Mouse (Mus musculus) left cerebral cortex, postnatal 36 days (tissue): ENCODE measurements at regions not wholly inside any gene's neighbourhood (a gene's known extent, or its start where the extent isn't known, plus 50 kb on each side); places are given as distances from the start of the nearest gene placed in this dataset.
A peak's percentile ranks its signal among the peaks of the same experiment; 100 is the strongest.

ENCODE experiments used
- DNase-seq, 2 experiments: peaks; one replicate each; pipeline ENCODE4 v3.0.0; 2021 to 2022; ENCODE audit warnings: low spot score in 2 of 2, mixed read lengths in 1 of 2
- intact Hi-C: fragments of 180-260 bp; cut with DNase I; formaldehyde crosslinking; loops from one replicate; pipeline ENCODE4 v1.15.1; 2025

DNA sequence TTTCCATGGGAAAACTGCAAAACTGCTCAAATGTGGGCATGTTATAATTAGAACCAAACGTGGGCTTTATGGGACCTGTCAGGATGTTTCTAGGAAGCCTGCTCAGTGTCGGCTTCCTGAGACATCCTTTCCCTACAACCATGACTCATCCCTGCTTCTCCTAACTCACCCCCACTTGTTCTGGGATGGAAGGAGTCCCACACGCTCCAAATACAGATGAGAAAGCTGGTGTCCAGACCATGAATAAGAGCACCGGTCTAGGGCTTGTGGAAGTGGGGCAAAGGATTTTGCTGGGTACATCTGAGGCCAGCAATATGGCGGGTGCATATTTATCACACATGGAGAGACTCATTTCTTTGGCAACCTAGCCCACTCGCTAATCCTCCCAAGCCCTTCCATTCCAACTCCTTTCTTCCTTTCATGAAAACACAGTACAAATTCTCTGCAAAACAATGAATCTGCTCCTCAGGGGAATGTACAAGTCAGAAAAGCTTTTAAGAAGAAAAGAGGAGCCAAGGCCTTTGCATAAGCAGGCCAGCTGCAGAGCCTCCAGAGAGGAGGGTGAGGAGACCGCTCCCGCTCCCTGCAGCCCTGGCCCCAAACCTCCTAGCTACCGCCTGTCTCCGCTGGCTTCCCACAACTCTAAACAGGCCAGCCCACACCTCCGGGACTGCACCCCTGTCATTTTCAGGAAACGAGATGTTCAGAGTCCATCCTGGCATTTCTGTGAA, 103.1 kb upstream of the Spred1 start:
- intact Hi-C loops, result loop anchor here (2.0 to 5.0 kb wide), 3 partner anchors 41 to 103 kb away; partner anchors contain the start of gene Spred1
- peak; percentile 56 to 73 for DNase-seq

GRCm38 (mm10) chr2:117018917-117019538, 102.1 kb upstream of the Spred1 start:
- intact Hi-C loops, result loop anchor here (2.0 to 5.0 kb wide), 3 partner anchors 42 to 104 kb away; partner anchors contain the start of gene Spred1
- DNase-seq, result peak; percentile 16 to 22

DNA sequence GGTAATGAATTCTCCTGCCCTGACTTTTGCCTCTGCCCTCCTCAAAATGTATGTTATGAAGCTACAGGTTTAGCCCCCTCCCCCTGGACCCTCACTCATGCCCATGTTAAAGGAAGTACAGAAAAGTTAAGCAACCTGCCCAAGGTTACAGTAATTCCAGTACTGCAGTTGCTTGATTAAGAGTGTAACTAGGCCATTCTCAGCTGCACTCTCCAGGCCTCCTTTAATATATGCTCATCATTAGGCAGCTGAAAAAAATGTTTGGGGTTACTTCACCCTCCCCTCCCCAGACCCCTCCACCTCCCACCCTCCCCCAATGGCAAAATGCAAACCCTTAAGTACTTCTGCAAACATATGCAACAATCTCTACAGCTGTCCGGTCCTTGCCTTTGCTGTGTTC, 101.6 kb upstream of the Spred1 start:
- DNase-seq, result no peak
- intact Hi-C loops, result loop anchor here (2.0 to 5.0 kb wide), 3 partner anchors 42 to 105 kb away; partner anchors contain the start of gene Spred1

DNA sequence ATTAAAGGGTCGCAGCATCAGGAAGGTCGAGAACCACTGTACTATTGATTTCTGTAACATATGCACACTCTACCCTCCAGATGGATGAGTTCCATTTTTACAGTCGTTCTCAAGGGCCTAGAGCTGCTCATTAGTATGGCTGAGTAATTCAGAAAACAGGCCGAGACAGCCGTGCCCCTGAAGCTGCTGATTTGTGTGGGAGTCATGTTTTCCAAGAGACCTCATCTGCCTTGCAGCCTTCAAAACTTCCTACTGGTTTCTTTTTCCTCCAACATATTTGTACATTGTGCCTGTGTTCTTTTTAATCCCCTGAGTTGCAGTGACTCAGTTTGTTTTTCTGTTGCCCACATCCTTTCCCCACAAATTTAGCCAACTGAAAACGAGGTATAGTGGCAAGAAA, 99.4 kb upstream of the Spred1 start:
- intact Hi-C loops, result no loop called here

DNA sequence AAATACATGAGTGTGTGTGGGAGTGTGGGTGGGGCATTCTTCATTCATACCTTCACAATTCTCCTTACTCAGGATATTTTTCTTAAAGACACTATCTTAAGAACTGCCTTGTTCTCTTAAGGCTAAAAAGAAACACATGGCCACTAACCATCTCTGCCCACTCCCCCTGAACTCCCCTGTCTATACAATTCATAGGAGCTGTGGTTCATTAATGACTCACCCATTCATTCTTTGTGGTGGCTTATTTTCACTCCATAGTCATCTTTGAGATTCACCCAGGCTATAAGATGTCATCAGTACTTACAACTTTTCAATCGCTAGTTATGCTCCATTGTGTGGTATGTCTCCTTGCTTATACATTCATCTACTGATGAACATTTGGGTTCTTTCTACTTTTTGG, 97.7 kb upstream of the Spred1 start:
- no peak for DNase-seq
- intact Hi-C loops, result no loop called here

More for the DNA sequence above, 99.4 kb upstream of the Spred1 start:
- no peak for DNase-seq

DNA sequence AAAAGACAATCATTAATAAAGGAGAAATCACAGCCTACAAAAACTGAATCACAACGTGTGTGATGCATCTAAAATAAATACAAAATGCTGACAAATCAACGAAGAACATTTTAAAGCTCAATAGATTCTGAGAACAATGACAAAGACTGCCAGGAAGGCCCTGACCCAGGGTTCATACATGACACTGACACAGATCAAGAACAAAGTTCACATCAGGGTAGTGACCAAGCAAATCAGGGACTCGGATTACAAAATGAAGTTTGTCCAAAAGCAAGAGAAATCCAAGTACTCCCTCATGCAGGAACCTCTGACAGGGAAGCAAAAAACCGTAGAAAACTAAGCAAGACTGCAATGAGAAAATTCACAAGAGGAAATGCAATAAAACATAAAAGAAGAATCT, 94.1 kb upstream of the Spred1 start:
- intact Hi-C loops, result no loop called here
- no peak for DNase-seq

DNA sequence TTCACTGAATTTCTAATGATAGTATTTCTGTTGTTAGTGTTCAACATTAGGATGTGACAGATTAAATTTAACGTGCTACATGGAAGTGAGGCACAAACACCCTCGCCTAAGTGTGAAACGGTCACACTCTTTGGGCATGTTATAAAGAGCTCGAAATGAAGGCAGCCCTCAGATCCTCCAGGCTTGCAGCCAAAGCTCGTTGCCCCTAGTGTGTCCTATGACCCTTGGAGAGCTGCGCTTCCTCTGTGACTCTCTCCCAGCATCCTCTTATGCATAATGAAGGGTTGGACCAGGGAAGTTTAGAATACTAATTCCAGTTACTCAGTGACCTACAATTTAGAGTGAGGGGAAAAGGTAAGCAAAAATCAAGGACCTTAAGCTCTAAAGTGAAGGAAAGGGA, 92.4 kb upstream of the Spred1 start:
- intact Hi-C loops, result no loop called here
- DNase-seq, result no peak

- DNase-seq, result no peak
- intact Hi-C loops, result no loop called here
Measured at GRCm38 (mm10) chr2:117036197-117036872, 84.8 kb upstream of the Spred1 start.

DNA sequence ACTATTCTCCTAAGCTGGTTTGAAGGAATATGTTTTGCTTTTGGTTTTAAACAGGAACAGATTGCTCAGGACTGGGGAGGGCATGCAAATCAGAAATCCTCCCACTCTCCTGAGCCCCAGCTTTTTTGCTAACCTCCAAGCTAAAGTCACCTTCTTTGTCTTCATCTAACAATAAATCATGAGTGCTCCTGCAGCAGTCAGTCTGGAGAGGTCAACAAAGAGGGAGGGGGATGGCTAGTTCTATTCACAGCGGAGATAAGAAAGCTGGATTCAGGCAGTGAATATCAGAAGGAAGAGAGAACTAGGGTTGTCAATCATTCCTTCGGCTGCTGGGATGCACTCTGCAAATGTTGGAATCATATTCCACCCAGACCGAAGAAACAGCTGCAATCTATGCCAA, 81.0 kb upstream of the Spred1 start:
- intact Hi-C loops, result no loop called here
- DNase-seq, result no peak

DNA sequence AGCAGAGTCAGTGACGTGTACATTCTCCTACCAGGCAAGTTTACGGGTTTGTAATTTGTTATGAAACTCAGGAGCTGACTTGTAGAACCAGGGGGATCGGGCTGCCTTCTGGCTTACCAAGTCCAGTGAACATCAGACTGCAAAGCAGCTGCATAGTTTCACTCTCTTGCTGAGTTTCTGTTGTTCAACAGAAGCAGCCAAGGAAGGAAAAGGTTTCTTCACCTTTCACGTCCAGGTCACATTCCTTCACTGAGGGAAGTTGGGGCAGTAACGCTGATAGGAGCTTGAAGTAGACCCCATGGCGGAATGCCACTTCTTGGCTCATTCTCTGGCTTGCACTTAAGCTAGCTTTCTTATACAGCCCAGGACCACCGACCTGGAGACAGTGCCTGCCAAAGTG, 77.3 kb upstream of the Spred1 start:
- intact Hi-C loops, result no loop called here
- no peak for DNase-seq

DNA sequence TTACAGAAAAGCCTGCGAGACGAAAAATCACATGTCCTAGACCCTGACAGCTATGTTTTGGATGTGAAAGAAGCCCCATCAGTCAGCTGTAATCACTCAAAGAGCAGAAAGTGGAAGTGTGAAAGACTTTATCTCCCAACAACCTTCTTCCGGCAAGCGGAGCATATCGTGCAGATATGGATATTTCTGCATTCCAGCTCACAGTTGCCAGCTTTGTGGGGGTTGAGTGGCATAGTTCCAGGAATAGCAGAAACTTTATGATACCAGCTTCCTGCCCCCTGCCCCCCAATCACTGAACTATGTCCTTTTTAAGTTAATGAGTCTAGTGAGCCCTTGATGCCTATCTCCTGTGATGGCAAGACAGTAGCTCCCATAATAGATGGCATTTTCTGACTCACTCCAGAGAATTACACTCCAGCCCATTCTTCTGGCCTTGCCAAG, 72.9 kb upstream of the Spred1 start:
- intact Hi-C loops, result no loop called here
- no peak for DNase-seq

DNA sequence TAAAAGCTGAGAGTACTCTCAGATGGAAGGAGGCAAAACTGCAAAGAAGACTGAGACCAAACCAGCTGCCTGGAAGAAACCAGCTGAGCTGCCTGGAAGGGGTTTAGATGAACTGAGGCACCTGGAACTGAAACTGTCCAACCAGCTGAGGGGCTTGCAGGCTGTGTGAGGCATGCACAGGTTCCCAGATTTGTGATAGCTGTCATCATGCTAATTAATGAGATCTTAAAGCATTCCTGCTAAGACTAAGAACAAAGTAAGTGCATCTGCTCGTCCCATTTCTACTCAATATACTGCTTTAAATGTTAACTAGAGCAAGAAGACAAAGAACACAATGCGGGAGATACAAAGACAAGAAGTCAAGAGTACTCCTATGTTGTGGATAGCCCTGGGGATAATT, 71.1 kb upstream of the Spred1 start:
- intact Hi-C loops, result no loop called here
- no peak for DNase-seq

- intact Hi-C loops, result no loop called here
- no peak for DNase-seq
Measured at GRCm38 (mm10) chr2:117064126-117064525, 57.0 kb upstream of the Spred1 start.

DNA sequence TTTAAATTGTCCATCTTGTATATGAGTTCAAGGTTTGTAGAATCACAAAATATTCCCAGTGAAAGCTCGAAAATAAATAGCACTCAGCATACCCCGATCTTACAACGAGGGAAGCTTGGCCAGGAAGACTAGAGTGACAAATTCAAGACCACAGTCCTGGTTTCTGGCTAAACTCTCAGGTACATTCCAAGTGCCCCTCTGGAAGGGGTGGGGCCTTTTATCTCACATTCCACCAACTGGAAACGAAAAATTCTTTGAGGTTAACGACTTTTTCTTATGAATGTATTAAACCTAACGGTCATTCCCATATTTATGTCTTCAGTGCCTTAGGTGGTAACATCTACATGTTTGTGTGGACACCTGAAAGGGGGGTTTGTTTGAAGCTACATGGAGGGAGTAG, 50.8 kb upstream of the Spred1 start:
- intact Hi-C loops, result no loop called here
- DNase-seq, result no peak

GRCm38 (mm10) chr2:117071098-117071497, 50.1 kb upstream of the Spred1 start:
- DNase-seq, result no peak
- intact Hi-C loops, result no loop called here
